Mouse (Mus musculus) liver, embryonic 13.5 days (tissue): Measurements from ENCODE around the gene Nat8f3. TPM values are rescaled to one million over a fixed set of nuclear protein-coding genes. Genes with fewer than 3 reads are reported as not detected.
"Not testable (repeated sequence)": the region's sequence is repeated elsewhere in the genome, so short reads cannot be mapped to it uniquely, and the experiment has no call there.

Experiments
- ATAC-seq: fragments of 200-750 bp; cut with Nextera tagmentation; 2 replicates; pipeline ENCODE4 v1.8.0; 2017; ENCODE audit warnings: low read depth, mild to moderate bottlenecking, moderate number of reproducible peaks, moderate library complexity
- DNase-seq: peaks from one replicate; pipeline ENCODE4 v3.0.0; 2022
- H3K27ac ChIP-seq: fragments of 300-500 bp; sonication (generic); 2 replicates; pipeline ENCODE4 v1.5.1; 2015; ENCODE audit warnings: moderate library complexity, mild to moderate bottlenecking, inconsistent platforms
- H3K27me3 ChIP-seq: fragments of 300-500 bp; sonication (generic); 2 replicates; pipeline ENCODE4 v1.6.1; 2015; ENCODE audit warnings: mild to moderate bottlenecking, inconsistent platforms
- H3K36me3 ChIP-seq: fragments of 300-500 bp; sonication (generic); 2 replicates; pipeline ENCODE4 v1.6.1; 2015; ENCODE audit warnings: mild to moderate bottlenecking, inconsistent platforms
- H3K4me1 ChIP-seq: fragments of 300-500 bp; sonication (generic); replicated peaks from 2 replicates; pipeline ENCODE4 v1.6.1; 2015; ENCODE audit warnings: inconsistent platforms
- H3K4me2 ChIP-seq: fragments of 300-500 bp; sonication (generic); 2 replicates; pipeline ENCODE4 v1.6.1; 2015; ENCODE audit warnings: inconsistent platforms, mild to moderate bottlenecking, moderate library complexity
- H3K4me3 ChIP-seq: fragments of 300-500 bp; sonication (generic); replicated peaks from 2 replicates; pipeline ENCODE4 v1.5.1; 2015; ENCODE audit warnings: mild to moderate bottlenecking, inconsistent platforms
- H3K9ac ChIP-seq: fragments of 300-500 bp; sonication (generic); 2 replicates; pipeline ENCODE4 v1.6.1; 2015; ENCODE audit warnings: mild to moderate bottlenecking, inconsistent platforms
- H3K9me3 ChIP-seq: fragments of 300-500 bp; sonication (generic); replicated peaks from 2 replicates; pipeline ENCODE4 v1.6.1; 2016; ENCODE audit warnings: inconsistent platforms
- WGBS: fragments of 180-500 bp; shearing (Covaris S2); methylation state at CpG from one replicate; pipeline ENCODE4 v1.1.7; 2015; ENCODE audit not compliant: insufficient replicate concordance; 5-methylcytosine and 5-hydroxymethylcytosine counted together
- polyA plus RNA-seq: library from polyadenylated mRNA; unstranded; fragments of >200 nt; fragmentation: Nextera tagmentation; extraction: Ambion mirVana; gene quantifications from 2 replicates; pipeline ENCODE4 v1.2.1, GENCODE M21; 2015

The Nat8f3 gene
- not detected in 2 replicates for polyA plus RNA-seq

DNA sequence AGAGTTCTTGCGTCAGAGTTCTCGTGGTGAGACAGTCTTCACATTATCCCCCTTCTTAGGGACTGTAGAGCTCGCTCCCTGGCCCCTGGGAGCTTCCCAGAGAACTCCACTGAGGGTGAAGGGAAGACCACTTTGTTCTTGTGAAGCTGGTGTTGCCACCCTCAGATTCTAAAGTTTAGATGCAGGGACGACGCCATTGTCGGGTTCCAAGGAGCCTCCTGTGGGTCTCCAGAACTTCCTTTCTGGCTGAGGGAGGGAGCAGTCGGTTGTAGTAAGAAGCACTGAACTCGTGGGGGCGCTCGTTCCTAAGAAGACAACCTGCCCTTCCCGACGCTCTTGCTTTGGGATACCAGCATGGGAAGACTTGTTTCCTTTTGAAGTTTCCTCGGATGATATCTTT is at the start of gene Nat8f3:
TSS of gene Nat8f3 (minus strand) at position 223 of the 400 bp plus-strand sequence.
- H3K4me2 ChIP-seq, H3K27ac ChIP-seq, H3K9me3 ChIP-seq, H3K4me3 ChIP-seq, DNase-seq, ATAC-seq, H3K4me1 ChIP-seq, H3K36me3 ChIP-seq, H3K9ac ChIP-seq, H3K27me3 ChIP-seq: not testable (repeated sequence)
- WGBS: 46% methylated on average over 13 of the region's 13 CpGs

DNA sequence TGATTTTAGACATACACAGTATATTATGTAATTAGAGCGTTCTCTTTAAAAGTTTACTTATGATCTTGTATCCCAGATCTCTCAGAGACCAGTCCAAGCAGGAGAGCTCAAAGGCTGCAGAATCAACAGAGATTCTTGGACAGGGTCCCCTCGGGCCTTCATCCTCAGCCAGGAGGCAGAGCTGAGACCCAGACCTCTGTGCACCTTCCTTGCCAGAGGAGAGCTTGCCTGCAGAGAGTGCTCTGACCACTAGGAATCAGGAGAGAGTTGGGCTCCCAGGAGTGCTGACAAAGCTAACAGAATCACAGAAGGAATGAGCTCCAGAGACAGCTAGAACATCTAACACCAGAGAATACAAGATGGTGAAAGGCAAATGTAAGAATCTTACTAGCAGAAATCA is 47.8 kb upstream of the Nat8f3 start:
- 60% methylated on average over 2 of the region's 2 CpGs for WGBS
- no peaks in the 10 kb centered on the region for H3K9me3 ChIP-seq
- H3K4me1 ChIP-seq: no peaks in the 10 kb centered on the region
- no peaks in the 10 kb centered on the region for H3K36me3 ChIP-seq
- H3K4me3 ChIP-seq: no peak overlapping the region
- no peak overlapping the region for H3K27ac ChIP-seq
- no peak for ATAC-seq
- no peak for DNase-seq
- H3K27me3 ChIP-seq: no peaks in the 10 kb centered on the region
- no peak overlapping the region for H3K4me2 ChIP-seq
- H3K9ac ChIP-seq: no peak overlapping the region

DNA sequence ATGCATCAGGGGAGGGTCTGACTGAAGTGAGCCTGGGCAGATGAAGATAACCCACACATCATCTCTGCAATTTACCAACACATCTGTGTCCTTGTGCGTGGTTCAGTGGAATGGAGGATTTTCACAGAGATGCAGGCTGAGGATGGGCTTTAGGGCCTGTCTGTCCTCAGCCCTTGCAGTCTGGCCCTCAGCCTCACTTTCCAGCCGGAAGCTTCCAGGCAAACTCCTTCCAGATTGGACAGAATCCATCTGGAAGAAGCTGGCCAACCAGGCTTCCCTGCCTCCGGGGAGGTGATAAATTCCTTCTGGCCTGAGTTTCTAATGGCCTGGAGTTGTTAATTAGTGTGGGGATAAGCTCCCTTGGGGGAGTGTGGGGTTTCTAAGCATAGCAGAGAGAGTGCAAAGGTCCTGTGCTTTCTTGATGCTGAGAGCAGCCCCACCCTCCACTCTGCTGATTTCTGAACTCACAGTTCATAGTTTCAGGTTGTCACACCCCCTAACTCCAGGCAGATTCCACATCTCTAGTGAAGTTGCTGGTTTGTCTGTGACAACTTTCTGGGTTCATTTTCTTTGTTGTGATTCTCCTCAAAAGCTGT is 45.5 kb upstream of the Nat8f3 start:
- not testable (repeated sequence) for DNase-seq, H3K4me3 ChIP-seq

DNA sequence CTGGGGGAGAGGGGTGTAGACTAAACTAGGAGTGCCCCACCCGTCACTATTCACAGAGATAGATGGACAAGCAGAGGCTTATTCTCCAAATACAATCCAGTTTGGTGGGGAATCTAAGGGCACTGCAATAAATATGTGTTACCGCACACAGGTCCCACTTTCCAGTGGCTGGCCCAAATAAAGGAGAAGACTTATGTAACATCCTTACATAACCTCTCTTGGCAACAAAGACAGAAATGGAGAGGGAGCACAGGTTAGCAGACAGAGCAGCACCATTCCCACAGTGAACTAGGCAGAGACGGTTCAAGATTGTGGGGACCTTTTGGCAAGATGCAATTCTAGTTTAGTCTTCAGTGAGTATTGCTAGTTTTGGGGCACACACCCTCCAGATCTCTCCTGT is 45.0 kb upstream of the Nat8f3 start:
- not testable (repeated sequence) for H3K27me3 ChIP-seq, H3K4me2 ChIP-seq, DNase-seq, ATAC-seq, H3K9ac ChIP-seq, H3K27ac ChIP-seq, H3K4me1 ChIP-seq, H3K9me3 ChIP-seq, H3K36me3 ChIP-seq, H3K4me3 ChIP-seq
- 57% methylated on average over 3 of the region's 3 CpGs for WGBS

More for the DNA sequence above, 45.5 kb upstream of the Nat8f3 start:
- not testable (repeated sequence) for H3K27ac ChIP-seq, H3K36me3 ChIP-seq, H3K4me1 ChIP-seq, H3K9ac ChIP-seq, H3K4me2 ChIP-seq, ATAC-seq, H3K27me3 ChIP-seq, H3K9me3 ChIP-seq
- 41% methylated on average over 3 of the region's 3 CpGs for WGBS

DNA sequence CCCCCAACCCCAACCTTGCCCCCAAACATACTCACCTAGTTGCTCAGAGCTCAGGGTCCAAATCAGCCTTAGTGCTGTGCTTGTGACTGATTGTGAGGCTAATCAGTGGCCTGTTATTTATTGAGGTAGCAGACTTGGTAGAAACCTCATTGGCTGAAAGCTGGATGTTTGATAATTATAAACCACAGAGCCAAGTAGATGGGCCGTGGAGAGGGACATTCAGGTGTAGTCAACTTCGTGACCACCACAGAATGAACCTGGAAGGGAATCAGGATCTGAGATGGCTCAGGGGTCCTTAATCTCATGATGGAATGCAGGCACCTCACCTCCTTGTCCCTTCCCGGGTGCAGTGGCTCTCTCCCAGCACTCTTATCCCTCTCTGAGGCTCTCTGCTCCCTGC is 44.2 kb upstream of the Nat8f3 start:
- 27% methylated on average over 3 of the region's 3 CpGs for WGBS
- H3K4me2 ChIP-seq, H3K4me3 ChIP-seq, ATAC-seq, H3K9ac ChIP-seq, H3K27me3 ChIP-seq, H3K36me3 ChIP-seq, H3K4me1 ChIP-seq, H3K27ac ChIP-seq, DNase-seq, H3K9me3 ChIP-seq: not testable (repeated sequence)

DNA sequence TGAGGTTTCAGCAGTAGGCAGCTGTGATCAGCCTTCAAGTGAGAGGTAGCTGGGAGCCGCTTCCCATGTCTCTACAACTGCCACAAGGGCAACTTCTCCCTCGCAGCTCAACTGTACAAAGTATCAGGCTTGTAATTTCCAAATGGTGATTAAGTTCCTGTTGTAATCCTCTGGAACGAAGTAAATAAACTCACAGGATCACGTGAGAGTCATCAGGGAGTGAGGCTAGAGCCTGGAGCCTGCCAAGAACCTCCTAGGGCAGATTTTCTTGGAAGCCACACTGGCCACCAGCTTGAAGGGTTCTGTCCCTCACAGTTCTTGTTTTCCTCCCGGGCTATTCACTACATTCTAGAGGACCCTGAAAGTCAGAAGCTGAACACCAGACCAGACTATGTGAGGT is 37.6 kb upstream of the Nat8f3 start:
- 44% methylated on average over 5 of the region's 5 CpGs for WGBS
- not testable (repeated sequence) for H3K27ac ChIP-seq, H3K27me3 ChIP-seq, ATAC-seq, DNase-seq, H3K4me1 ChIP-seq, H3K36me3 ChIP-seq, H3K4me3 ChIP-seq, H3K4me2 ChIP-seq, H3K9me3 ChIP-seq, H3K9ac ChIP-seq

DNA sequence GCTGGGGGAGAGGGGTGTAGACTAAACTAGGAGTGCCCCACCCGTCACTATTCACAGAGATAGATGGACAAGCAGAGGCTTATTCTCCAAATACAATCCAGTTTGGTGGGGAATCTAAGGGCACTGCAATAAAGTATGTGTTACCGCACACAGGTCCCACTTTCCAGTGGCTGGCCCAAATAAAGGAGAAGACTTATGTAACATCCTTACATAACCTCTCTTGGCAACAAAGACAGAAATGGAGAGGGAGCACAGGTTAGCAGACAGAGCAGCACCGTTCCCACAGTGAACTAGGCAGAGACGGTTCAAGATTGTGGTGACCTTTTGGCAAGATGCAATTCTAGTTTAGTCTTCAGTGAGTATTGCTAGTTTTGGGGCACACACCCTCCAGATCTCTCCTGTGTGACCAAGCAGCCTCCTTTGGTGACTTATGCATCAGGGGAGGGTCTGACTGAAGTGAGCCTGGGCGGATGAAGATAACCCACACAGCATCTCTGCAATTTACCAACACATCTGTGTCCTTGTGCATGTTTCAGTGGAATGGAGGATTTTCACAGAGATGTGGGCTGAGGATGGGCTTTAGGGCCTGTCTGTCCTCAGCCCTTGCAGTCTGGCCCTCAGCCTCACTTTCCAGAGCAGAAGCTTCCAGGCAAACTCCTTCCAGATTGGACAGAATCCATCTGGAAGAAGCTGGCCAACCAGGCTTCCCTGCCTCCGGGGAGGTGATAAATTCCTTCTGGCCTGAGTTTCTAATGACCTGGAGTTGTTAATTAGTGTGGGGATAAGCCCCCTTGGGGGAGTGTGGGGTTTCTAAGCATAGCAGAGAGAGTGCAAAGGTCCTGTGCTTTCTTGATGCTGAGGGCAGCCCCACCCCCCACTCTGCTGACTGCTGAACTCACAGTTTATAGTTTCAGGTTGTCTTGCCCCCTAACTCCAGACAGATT is 2.2 kb downstream of the Nat8f3 start:
- WGBS: 56% methylated on average over 6 of the region's 6 CpGs

DNA sequence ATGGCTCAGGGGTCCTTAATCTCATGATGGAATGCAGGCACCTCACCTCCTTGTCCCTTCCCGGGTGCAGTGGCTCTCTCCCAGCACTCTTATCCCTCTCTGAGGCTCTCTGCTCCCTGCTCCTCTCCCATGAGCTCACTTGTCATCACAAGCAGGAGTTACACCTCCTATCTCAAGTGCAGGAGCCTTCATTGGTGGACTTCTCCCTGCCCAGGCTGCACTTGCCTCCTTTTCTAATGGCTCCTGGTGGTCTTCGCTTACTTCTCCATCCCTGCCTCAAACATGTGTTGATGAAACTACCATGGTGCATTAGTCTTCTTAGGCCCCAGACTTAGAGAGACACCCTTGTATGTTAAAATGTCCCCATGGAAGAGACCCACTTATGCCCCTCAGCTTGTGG is 2.9 kb downstream of the Nat8f3 start:
- H3K9me3 ChIP-seq, ATAC-seq, H3K9ac ChIP-seq, H3K4me3 ChIP-seq, H3K4me1 ChIP-seq, H3K27me3 ChIP-seq, H3K36me3 ChIP-seq, DNase-seq, H3K4me2 ChIP-seq, H3K27ac ChIP-seq: not testable (repeated sequence)
- 81% methylated on average over 1 of the region's 2 CpGs for WGBS

More for the DNA sequence above, 2.2 kb downstream of the Nat8f3 start:
- not testable (repeated sequence) for DNase-seq, H3K9ac ChIP-seq, H3K9me3 ChIP-seq, H3K4me3 ChIP-seq, H3K36me3 ChIP-seq, ATAC-seq, H3K4me1 ChIP-seq, H3K27ac ChIP-seq, H3K4me2 ChIP-seq, H3K27me3 ChIP-seq

DNA sequence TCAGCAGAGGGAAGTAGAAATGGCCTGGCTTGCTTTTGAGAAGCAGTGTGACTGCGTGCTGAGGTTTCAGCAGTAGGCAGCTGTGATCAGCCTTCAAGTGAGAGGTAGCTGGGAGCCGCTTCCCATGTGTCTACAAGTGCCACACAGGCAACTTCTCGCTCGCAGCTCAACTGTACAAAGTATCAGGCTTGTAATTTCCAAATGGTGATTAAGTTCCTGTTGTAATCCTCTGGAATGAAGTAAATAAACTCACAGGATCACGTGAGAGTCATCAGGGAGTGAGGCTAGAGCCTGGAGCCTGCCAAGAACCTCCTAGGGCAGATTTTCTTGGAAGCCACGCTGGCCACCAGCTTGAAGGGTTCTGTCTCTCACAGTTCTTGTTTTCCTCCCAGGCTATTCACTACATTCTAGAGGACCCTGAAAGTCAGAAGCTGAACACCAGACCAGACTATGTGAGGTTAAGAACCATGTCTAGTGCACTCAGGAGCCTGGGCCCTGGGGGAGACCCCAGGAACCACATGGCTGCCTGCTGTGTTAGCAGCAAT is 9.8 kb downstream of the Nat8f3 start:
- not testable (repeated sequence) for H3K9ac ChIP-seq, H3K36me3 ChIP-seq, H3K27ac ChIP-seq, H3K27me3 ChIP-seq, H3K4me1 ChIP-seq, ATAC-seq, H3K9me3 ChIP-seq, H3K4me2 ChIP-seq, DNase-seq, H3K4me3 ChIP-seq
- WGBS: 42% methylated on average over 4 of the region's 6 CpGs

DNA sequence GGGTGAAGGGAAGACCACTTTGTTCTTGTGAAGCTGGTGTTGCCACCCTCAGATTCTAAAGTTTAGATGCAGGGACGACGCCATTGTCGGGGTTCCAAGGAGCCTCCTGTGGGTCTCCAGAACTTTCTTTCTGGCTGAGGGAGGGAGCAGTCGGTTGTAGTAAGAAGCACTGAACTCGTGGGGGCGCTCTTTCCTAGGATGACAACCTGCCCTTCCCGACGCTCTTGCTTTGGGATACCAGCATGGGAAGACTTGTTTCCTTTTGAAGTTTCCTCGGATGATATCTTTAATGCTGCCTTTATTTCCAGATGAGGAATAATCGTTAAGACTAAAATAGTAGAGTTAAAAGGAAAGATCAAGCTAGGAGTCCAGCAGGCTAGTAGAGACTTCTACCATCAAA is 52.4 kb downstream of the Nat8f3 start, which contains the start of gene Nat8f7:
TSS of gene Nat8f7 (minus strand) at position 101 of the 400 bp plus-strand sequence.
- H3K4me3 ChIP-seq, DNase-seq, ATAC-seq, H3K9ac ChIP-seq, H3K4me2 ChIP-seq, H3K36me3 ChIP-seq, H3K9me3 ChIP-seq, H3K27me3 ChIP-seq, H3K4me1 ChIP-seq, H3K27ac ChIP-seq: not testable (repeated sequence)
- 72% methylated on average over 10 of the region's 10 CpGs for WGBS

DNA sequence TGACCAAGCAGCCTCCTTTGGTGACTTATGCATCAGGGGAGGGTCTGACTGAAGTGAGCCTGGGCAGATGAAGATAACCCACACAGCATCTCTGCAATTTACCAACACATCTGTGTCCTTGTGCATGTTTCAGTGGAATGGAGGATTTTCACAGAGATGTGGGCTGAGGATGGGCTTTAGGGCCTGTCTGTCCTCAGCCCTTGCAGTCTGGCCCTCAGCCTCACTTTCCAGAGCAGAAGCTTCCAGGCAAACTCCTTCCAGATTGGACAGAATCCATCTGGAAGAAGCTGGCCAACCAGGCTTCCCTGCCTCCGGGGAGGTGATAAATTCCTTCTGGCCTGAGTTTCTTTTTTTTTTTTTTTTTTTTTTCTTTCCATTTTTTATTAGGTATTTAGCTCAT is 55.9 kb downstream of the Nat8f3 start:
- WGBS: 92% methylated on average over 1 of the region's 1 CpGs
- not testable (repeated sequence) for ATAC-seq

More for the DNA sequence above, 55.9 kb downstream of the Nat8f3 start:
- H3K9me3 ChIP-seq, H3K4me1 ChIP-seq, H3K36me3 ChIP-seq, H3K27ac ChIP-seq, DNase-seq, H3K9ac ChIP-seq, H3K4me2 ChIP-seq, H3K27me3 ChIP-seq, H3K4me3 ChIP-seq: not testable (repeated sequence)
